ENCODE assay signal across 8 mouse cellular contexts in genomic region chr11:86758559-86758958, GRCm38 (mm10). TPM values are rescaled to one million over a fixed set of nuclear protein-coding genes. Genes with fewer than 3 reads are reported as not detected.
DNase-seq lines count a peak whose midpoint lies in the region; ATAC-seq and TF ChIP-seq lines count a peak whose summit lies in the region.

No protein-coding gene starts in this region.

- no peak for TF ChIP-seq POLR2A in heart, adult 2 months (IDR thresholded peaks at IDR 0.05; ENCODE audit: insufficient read depth, low read depth, low read length)

- WGBS in heart, adult 2 months = 28% methylated on average over 6 of the region's 6 CpGs
- WGBS in forebrain, embryonic 11.5 days = 35% methylated on average over 6 of the region's 6 CpGs
- 7% methylated on average over 6 of the region's 6 CpGs for WGBS in liver, embryonic 15.5 days (ENCODE audit: insufficient replicate concordance)

- peak overlapping the region; percentile 98 for H3K27ac ChIP-seq in heart, adult 2 months
- H3K27ac ChIP-seq in forebrain, embryonic 11.5 days (ENCODE audit: low read depth, low read length) = peak overlapping the region; percentile 94
- H3K27ac ChIP-seq in liver, embryonic 15.5 days (replicated peaks) = peak overlapping the region; percentile 100

- no peak for TF ChIP-seq CTCF in heart, adult 2 months (IDR thresholded peaks at IDR 0.05)

- H3K27me3 ChIP-seq in heart, adult 2 months (ENCODE audit: control insufficient read depth, insufficient read depth, low read length) = no peaks in the 10 kb centered on the region
- no peaks in the 10 kb centered on the region for H3K27me3 ChIP-seq in forebrain, embryonic 11.5 days (ENCODE audit: control insufficient read depth, insufficient read depth, low read length)
- H3K27me3 ChIP-seq in liver, embryonic 15.5 days = no peaks in the 10 kb centered on the region

- H3K4me3 ChIP-seq in heart, adult 2 months = peak overlapping the region; percentile 93
- H3K4me3 ChIP-seq in forebrain, embryonic 11.5 days (ENCODE audit: low read depth, low read length) = peak overlapping the region; percentile 97
- peak overlapping the region; percentile 92 for H3K4me3 ChIP-seq in liver, embryonic 15.5 days (replicated peaks)

- peak overlapping the region; percentile 89 for H3K9ac ChIP-seq in heart, adult 2 months (ENCODE audit: low read depth, low read length)
- peak overlapping the region; percentile 92 for H3K9ac ChIP-seq in forebrain, embryonic 11.5 days (ENCODE audit: low read length)
- peak overlapping the region; percentile 99 for H3K9ac ChIP-seq in liver, embryonic 15.5 days

- H3K36me3 ChIP-seq in heart, adult 2 months (ENCODE audit: control insufficient read depth, insufficient read depth, low read length) = peaks cover 22% of the 10 kb centered on the region
- H3K36me3 ChIP-seq in forebrain, embryonic 11.5 days (ENCODE audit: control insufficient read depth, insufficient read depth, low read length) = no peaks in the 10 kb centered on the region
- H3K36me3 ChIP-seq in liver, embryonic 15.5 days (replicated peaks) = peaks cover 10% of the 10 kb centered on the region

- TF ChIP-seq EP300 in heart, adult 2 months (IDR thresholded peaks at IDR 0.05; ENCODE audit: insufficient read depth, low read depth, low read length) = no peak

- peaks cover 5% of the 10 kb centered on the region for H3K4me1 ChIP-seq in heart, adult 2 months (ENCODE audit: control insufficient read depth, insufficient read depth, low read length)
- no peaks in the 10 kb centered on the region for H3K4me1 ChIP-seq in forebrain, embryonic 11.5 days (replicated peaks; ENCODE audit: control insufficient read depth, insufficient read depth, low read length)
- peaks cover 58% of the 10 kb centered on the region for H3K4me1 ChIP-seq in liver, embryonic 15.5 days (replicated peaks)

- H3K4me2 ChIP-seq in forebrain, embryonic 11.5 days (ENCODE audit: low read depth, low read length, severe bottlenecking) = peak overlapping the region; percentile 64
- peak overlapping the region; percentile 83 for H3K4me2 ChIP-seq in liver, embryonic 15.5 days

- H3K79me2 ChIP-seq in heart, adult 2 months (replicated peaks; ENCODE audit: control insufficient read depth, insufficient read depth, low read length) = peaks cover 7% of the 10 kb centered on the region

- intact Hi-C loops in heart, adult 2 months (cut with DNase I) = loop anchor here (5.0 kb wide), 2 partner anchors 76 to 79 kb away; partner anchors contain the start of genes Ptrh2 and Vmp1

- DNase-seq in heart, adult 2 months = no peak
- DNase-seq in heart, adult 11 months = no peak
- DNase-seq in 416B (ENCODE audit: low read depth) = peak; percentile 89
- DNase-seq in forebrain, embryonic 11.5 days (ENCODE audit: low spot score) = no peak
- DNase-seq in spleen, adult 18-20 months = no peak
- no peak for DNase-seq in urinary bladder, postnatal 10 days (ENCODE audit: low spot score)
- DNase-seq in yolk sac, embryonic 10.5 days (ENCODE audit: low spot score) = no peak

- ATAC-seq in forebrain, embryonic 11.5 days (replicated peaks; ENCODE audit: low FRiP score) = no peak
- no peak for ATAC-seq in liver, embryonic 15.5 days (ENCODE audit: insufficient read depth)

- no peaks in the 10 kb centered on the region for H3K9me3 ChIP-seq in forebrain, embryonic 11.5 days (ENCODE audit: control insufficient read depth, low read length)
- no peaks in the 10 kb centered on the region for H3K9me3 ChIP-seq in liver, embryonic 15.5 days (replicated peaks)

RNA-seq across cellular contexts. Expression of gene Cltc, which starts 1.2 kb away (rescaled TPM):
- 100 to 1,000 TPM; 143 to 147 TPM for total RNA-seq in heart, adult 2 months (2021)
- polyA plus RNA-seq in heart, adult 2 months (2012; rRNA removed) = 63.2 and 101 TPM in 2 replicates
- polyA plus RNA-seq in forebrain, embryonic 11.5 days (2014; fragmentation: Nextera tagmentation; extraction: Ambion mirVana) = 170 and 176 TPM in 2 replicates
- polyA plus RNA-seq in liver, embryonic 15.5 days (2015; fragmentation: Nextera tagmentation; extraction: Ambion mirVana) = 79.4 and 91.3 TPM in 2 replicates

RNA-seq across cellular contexts. Expression of gene Dhx40, which starts 49.0 kb away (rescaled TPM):
- 10 to 100 TPM; 13.8 to 18.1 TPM for total RNA-seq in heart, adult 2 months (2021)
- polyA plus RNA-seq in heart, adult 2 months (2012; rRNA removed) = 3.6 and 6.0 TPM in 2 replicates
- 47.5 and 54.1 TPM in 2 replicates for polyA plus RNA-seq in forebrain, embryonic 11.5 days (2014; fragmentation: Nextera tagmentation; extraction: Ambion mirVana)
- polyA plus RNA-seq in liver, embryonic 15.5 days (2015; fragmentation: Nextera tagmentation; extraction: Ambion mirVana) = 8.8 and 9.3 TPM in 2 replicates
